Mouse (Mus musculus): Measurements from ENCODE around the gene Stoml1.

DNA sequence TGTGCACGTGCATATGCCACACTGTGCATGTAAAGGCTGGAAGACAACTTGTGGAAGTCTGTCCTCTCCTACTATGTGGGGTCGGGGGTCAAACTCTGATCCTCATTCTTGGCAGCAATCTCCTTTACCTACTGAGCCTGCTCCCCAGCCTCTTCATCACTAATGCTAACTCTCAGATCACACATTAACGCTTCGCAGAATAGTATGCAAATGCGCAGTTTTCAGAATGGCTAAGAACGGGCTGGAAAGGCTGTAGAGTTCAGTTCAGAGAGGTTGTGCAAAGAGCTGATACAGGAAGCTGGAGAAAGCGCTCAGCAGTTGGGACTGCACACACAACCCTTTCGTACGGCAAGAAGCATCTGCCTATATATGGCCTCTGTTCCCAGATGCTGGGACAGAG is 19.9 kb downstream of the Stoml1 start:
- TF ChIP-seq CTCF (IDR thresholded peaks at IDR 0.05; ENCODE audit: extremely low read depth, insufficient read length, insufficient replicate concordance, low read depth, low read length) (no peak), POLR2A (IDR thresholded peaks at IDR 0.05; ENCODE audit: low read depth, low read length) (no peak)
